Mouse (Mus musculus): ENCODE measurements around the gene Shisa2.

DNA sequence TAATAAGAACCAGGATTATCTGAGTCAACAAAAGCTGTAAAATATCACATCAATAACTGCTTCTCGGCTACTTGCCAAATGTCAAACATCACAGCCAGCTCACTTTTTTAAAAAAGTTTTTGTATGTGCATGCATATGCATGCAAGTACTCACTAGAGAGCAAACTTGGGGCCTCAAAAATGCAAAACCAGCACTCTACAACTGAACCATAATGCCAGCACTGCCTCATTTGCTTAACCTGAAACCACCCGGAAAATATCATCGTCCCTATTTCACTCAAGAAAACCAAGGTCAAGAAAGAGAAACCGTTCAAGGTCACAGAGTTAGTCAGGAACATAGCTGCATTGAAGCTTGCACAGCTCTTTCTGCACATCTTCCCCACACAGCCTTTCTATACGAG lies 48.7 kb upstream of the Shisa2 start:
- TF ChIP-seq POLR2A (IDR thresholded peaks at IDR 0.05; ENCODE audit: control insufficient read depth, low read depth, low read length) (no peak), CTCF (IDR thresholded peaks at IDR 0.05; ENCODE audit: control insufficient read depth, insufficient read depth, insufficient replicate concordance, low read depth, low read length) (no peak)

Measured in testis, adult 2 months (tissue).